Mouse (Mus musculus) myocyte (in vitro differentiated cells): Measurements from ENCODE around the gene Uba2.

Source experiments
- MAX ChIP-seq: IDR thresholded peaks from one replicate; pipeline ENCODE4 v1.6.1; 2011; ENCODE audit warnings: low read depth, mild to moderate bottlenecking, control low read depth
- MYOD1 ChIP-seq, 3 experiments: IDR thresholded peaks; one replicate each; pipeline ENCODE4 v1.6.1; 2011; ENCODE audit warnings: control low read depth in 2 of 3, low read depth in 2 of 3, mild to moderate bottlenecking in 2 of 3, moderate library complexity in 1 of 3; ENCODE audit not compliant: insufficient read length in 2 of 3, control insufficient read depth in 1 of 3
- POLR2A ChIP-seq: IDR thresholded peaks from one replicate; pipeline ENCODE4 v1.6.1; 2011; ENCODE audit warnings: low read depth, mild to moderate bottlenecking, control low read depth, moderate library complexity; ENCODE audit not compliant: insufficient read length
- REST ChIP-seq: IDR thresholded peaks from one replicate; pipeline ENCODE4 v1.6.1; 2011; ENCODE audit warnings: mild to moderate bottlenecking, control low read depth, moderate library complexity; ENCODE audit not compliant: insufficient read depth, insufficient read length
- TCF12 ChIP-seq: IDR thresholded peaks from one replicate; pipeline ENCODE4 v1.6.1; 2011; ENCODE audit warnings: mild to moderate bottlenecking, control low read depth; ENCODE audit not compliant: poor library complexity, insufficient read depth, severe bottlenecking
- USF1 ChIP-seq: IDR thresholded peaks from one replicate; pipeline ENCODE4 v1.6.1; 2011; ENCODE audit warnings: low read depth, mild to moderate bottlenecking, control low read depth, moderate library complexity

- TF ChIP-seq MAX (no peak), POLR2A (no peak), MYOD1 (IDR thresholded peaks at IDR 0.05; ENCODE audit: control insufficient read depth in 1 of 3, insufficient read length in 2 of 3, low read depth in 2 of 3) (no peak), USF1 (no peak), REST (no peak), TCF12 (no peak)
These were observed 20.1 kb upstream of the Uba2 start for GRCm38 (mm10) chr7:34189376-34189989.
